Mouse (Mus musculus) stomach, postnatal 0 days (tissue): ENCODE measurements around the gene Gm17657. TPM values are rescaled to one million over a fixed set of nuclear protein-coding genes. Genes with fewer than 3 reads are reported as not detected.
"Not testable (repeated sequence)": the region's sequence is repeated elsewhere in the genome, so short reads cannot be mapped to it uniquely, and the experiment has no call there.

ENCODE experiments used
- ATAC-seq: fragments of 200-750 bp; cut with Nextera tagmentation; 2 replicates; pipeline ENCODE4 v1.8.0; 2017; ENCODE audit not compliant: low FRiP score, low TSS enrichment
- DNase-seq: peaks from one replicate; pipeline ENCODE4 v3.0.0-alpha.2; 2016; ENCODE audit warnings: low spot score
- H3K27ac ChIP-seq: fragments of 300-500 bp; sonication (generic); replicated peaks from 2 replicates; pipeline ENCODE4 v1.5.1; 2014; ENCODE audit warnings: mild to moderate bottlenecking, control low read depth
- H3K27me3 ChIP-seq: fragments of 300-500 bp; sonication (generic); 2 replicates; pipeline ENCODE4 v1.6.1; 2014; ENCODE audit warnings: low read length; ENCODE audit not compliant: control insufficient read depth, insufficient read depth
- H3K36me3 ChIP-seq: fragments of 300-500 bp; sonication (generic); 2 replicates; pipeline ENCODE4 v1.6.1; 2014; ENCODE audit warnings: low read length, mixed read lengths; ENCODE audit not compliant: control insufficient read depth, insufficient read depth
- H3K4me1 ChIP-seq: fragments of 300-500 bp; sonication (generic); replicated peaks from 2 replicates; pipeline ENCODE4 v1.6.1; 2014; ENCODE audit warnings: antibody characterized with exemption; ENCODE audit not compliant: control insufficient read depth, insufficient read depth
- H3K4me2 ChIP-seq: fragments of 300-500 bp; sonication (generic); replicated peaks from 2 replicates; pipeline ENCODE4 v1.6.1; 2014; ENCODE audit warnings: low read depth, mild to moderate bottlenecking, control low read depth, moderate library complexity
- H3K4me3 ChIP-seq: fragments of 300-500 bp; sonication (generic); 2 replicates; pipeline ENCODE4 v1.5.1; 2014; ENCODE audit warnings: low read depth, low read length, control low read depth
- H3K9ac ChIP-seq: fragments of 300-500 bp; sonication (generic); 2 replicates; pipeline ENCODE4 v1.6.1; 2014; ENCODE audit warnings: mild to moderate bottlenecking, low read length, control low read depth, mixed read lengths
- H3K9me3 ChIP-seq: fragments of 300-500 bp; sonication (generic); 2 replicates; pipeline ENCODE4 v1.6.1; 2016; ENCODE audit warnings: low read length; ENCODE audit not compliant: control insufficient read depth
- CTCF ChIP-seq: IDR thresholded peaks from 2 replicates; pipeline ENCODE4 v1.5.1; 2016; ENCODE audit warnings: antibody characterized with exemption, low read depth, mild to moderate bottlenecking, moderate library complexity
- EP300 ChIP-seq: optimal IDR thresholded peaks from 2 replicates; pipeline ENCODE3; 2016; ENCODE audit warnings: antibody characterized with exemption
- WGBS: fragments of 180-500 bp; shearing (Covaris S2); extraction: QIAGEN DNeasy Blood & Tissue Kit; methylation state at CpG from one replicate; pipeline ENCODE4 v1.1.7; 2014; 5-methylcytosine and 5-hydroxymethylcytosine counted together
- polyA plus RNA-seq: library from polyadenylated mRNA; unstranded; fragments of >200 nt; fragmentation: Nextera tagmentation; extraction: Ambion mirVana; gene quantifications from 2 replicates; pipeline ENCODE4 v1.2.1, GENCODE M21; 2015

The Gm17657 gene
- polyA plus RNA-seq, 1 experiment from 2014 or later: not detected

DNA sequence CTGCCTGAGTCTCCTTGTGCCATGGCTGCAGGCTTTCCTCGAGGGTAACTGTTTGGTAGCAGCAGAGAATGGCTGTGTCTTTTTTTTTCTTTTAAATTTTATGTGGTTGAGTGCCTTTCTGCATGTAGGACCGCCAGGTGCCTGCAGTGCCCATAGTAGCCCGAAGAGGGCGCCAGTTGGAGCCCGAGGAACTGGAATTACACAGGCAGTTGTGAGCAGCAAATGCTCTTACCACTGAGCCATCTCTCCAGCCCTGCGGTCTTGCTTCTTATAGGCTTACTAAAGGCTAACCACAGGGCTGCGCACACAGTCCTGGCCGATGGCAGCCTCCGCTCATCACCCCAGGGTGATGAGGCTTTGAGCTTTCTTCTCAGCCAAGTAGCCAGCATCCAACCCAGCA, 18.2 kb downstream of the Gm17657 start:
- Histone ChIP-seq H3K9ac (no peak overlapping the region), H3K36me3 (no peaks in the 10 kb centered on the region)
- 74% methylated on average over 9 of the region's 9 CpGs for WGBS

DNA sequence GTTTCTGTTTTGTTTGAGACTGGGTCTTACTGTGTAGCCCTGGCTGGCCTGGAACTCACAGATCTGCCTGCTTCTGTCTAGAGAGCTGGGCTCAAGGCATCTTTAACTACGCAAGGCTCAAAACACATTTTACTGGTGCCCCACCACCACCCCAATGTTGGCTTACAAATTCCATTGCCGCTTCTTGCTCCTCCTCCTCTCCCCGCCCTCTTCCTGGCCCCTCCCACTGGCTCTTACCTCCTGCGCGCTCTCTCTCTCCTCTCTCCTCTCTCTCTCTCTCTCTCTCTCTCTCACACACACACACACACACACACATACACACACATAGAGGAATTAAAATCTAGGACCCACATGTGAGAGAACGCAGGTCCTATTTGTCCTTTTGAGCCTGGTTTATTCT, 18.9 kb downstream of the Gm17657 start:
- no peak for ATAC-seq
- DNase-seq: no peak
- Histone ChIP-seq H3K9ac (no peak overlapping the region), H3K4me3 (no peak overlapping the region), H3K4me2 (no peak overlapping the region), H3K27ac (no peak overlapping the region), H3K27me3 (no peaks in the 10 kb centered on the region), H3K9me3 (no peaks in the 10 kb centered on the region), H3K4me1 (no peaks in the 10 kb centered on the region), H3K36me3 (no peaks in the 10 kb centered on the region)
- TF ChIP-seq CTCF: no peak
- no peak for TF ChIP-seq EP300
- WGBS: 76% methylated on average over 6 of the region's 6 CpGs

More for the DNA sequence above, 18.2 kb downstream of the Gm17657 start:
- Histone ChIP-seq H3K27me3 (no peaks in the 10 kb centered on the region), H3K4me3 (no peak overlapping the region), H3K9me3 (no peaks in the 10 kb centered on the region), H3K4me2 (no peak overlapping the region), H3K27ac (no peak overlapping the region), H3K4me1 (no peaks in the 10 kb centered on the region)
- ATAC-seq: no peak
- TF ChIP-seq EP300: no peak
- peak; percentile 32; the same call in 1 of the 2 replicates for TF ChIP-seq CTCF
- DNase-seq: no peak

DNA sequence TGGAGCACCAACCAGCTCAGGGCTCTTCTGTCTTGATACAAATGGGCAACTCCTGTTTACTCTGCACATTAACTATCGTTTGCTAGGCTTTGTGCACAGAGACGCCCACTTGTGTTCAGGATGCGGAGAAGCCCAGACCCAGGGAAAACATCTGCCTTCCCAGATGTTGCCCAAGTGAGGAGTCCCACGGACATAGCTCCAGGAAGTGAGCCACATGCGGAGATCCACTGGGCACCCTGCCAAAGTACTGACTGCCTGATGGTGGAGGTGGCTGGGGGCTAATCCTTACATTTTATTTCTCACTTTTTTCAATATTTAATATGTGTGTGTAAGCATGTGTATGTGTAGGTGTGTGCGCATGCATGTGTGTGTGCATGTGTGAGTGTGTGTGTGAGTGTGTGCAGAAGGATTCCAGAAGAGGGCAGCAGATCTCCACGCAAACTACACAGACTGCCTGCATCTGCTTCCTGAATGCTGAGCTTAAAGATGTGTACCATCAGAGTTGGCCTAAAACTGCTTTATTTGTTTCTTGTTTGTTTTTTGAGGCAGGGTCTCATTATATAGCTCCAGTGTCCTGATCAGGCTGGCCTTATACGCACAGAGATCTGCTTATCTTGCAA, 20.8 kb downstream of the Gm17657 start:
- WGBS: 69% methylated on average over 8 of the region's 8 CpGs
- Histone ChIP-seq H3K9ac (no peak overlapping the region), H3K4me1 (no peaks in the 10 kb centered on the region), H3K27me3 (no peaks in the 10 kb centered on the region), H3K4me3 (no peak overlapping the region), H3K36me3 (no peaks in the 10 kb centered on the region), H3K9me3 (no peaks in the 10 kb centered on the region), H3K4me2 (no peak overlapping the region), H3K27ac (no peak overlapping the region)
- DNase-seq (no peak), ATAC-seq (no peak)
- TF ChIP-seq CTCF (peak; percentile 76), EP300 (no peak)

DNA sequence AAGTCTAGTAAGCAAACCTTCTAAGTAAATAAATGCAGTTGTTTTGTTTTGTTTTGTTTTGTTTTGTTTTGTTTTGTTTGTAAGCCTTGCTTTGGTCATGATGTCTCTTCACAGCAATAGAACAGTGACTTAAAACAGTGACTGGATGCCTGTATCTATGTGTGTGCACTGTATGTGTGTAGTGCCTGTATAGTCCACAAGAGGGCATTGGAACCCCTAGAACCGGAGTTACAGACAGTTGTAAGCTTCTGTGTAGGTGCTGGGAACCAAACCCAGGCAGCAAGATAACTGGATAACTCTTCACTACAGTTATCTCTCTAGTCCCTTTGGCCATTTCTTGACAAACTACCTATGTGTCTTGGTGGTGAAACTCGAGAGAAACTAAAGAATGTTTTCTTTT, 23.8 kb downstream of the Gm17657 start:
- WGBS: 83% methylated on average over 2 of the region's 2 CpGs
- Histone ChIP-seq H3K4me1 (no peaks in the 10 kb centered on the region), H3K36me3 (no peaks in the 10 kb centered on the region), H3K4me2 (no peak overlapping the region), H3K27me3 (no peaks in the 10 kb centered on the region), H3K9me3 (no peaks in the 10 kb centered on the region), H3K9ac (no peak overlapping the region), H3K4me3 (no peak overlapping the region), H3K27ac (no peak overlapping the region)
- DNase-seq (no peak), ATAC-seq (no peak)
- TF ChIP-seq CTCF: no peak
- TF ChIP-seq EP300: no peak

DNA sequence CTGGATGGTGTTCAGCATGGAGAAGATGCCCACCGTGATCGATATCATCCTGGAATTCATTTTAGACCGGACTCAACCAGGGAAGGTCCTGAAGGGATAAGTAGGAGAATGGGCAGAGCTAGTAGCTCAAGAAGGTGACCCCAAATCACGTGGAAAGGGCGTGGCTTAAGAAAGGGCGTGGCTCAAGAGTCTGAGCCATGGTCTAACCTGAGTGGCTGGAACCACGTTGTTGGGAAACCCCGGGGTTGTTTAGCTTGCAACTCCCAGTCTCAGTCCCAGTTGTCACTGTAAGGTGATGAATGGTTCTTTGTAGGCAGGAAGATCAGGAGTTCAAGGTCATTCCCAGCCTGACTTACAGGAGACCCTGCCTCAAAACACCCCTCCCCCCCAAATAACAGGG, 29.7 kb downstream of the Gm17657 start:
- Histone ChIP-seq H3K4me2 (no peak overlapping the region), H3K36me3 (no peaks in the 10 kb centered on the region), H3K9ac (no peak overlapping the region), H3K4me1 (no peaks in the 10 kb centered on the region), H3K9me3 (no peaks in the 10 kb centered on the region), H3K27ac (no peak overlapping the region), H3K4me3 (no peak overlapping the region), H3K27me3 (no peaks in the 10 kb centered on the region)
- TF ChIP-seq EP300 (no peak), CTCF (no peak)
- no peak for DNase-seq
- no peak for ATAC-seq
- 68% methylated on average over 8 of the region's 8 CpGs for WGBS

DNA sequence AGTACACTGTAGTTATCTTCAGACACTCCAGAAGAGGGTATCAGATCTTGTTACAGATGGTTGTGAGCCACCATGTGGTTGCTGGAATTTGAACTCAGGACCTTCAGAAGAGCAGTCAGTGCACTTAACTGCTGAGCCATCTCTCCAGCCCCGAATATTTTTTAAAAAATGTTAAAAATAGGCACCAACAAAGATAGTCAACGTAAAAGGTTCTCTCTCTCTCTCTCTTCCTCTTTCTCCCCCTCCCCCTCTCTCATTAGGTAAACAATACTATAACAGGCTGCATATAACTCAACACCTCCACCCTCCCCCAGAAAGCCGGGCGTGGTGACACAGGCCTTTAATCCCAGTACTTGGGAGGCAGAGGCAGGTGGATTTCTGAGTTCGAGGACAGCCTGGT, 30.8 kb downstream of the Gm17657 start:
- H3K4me1 ChIP-seq, H3K4me2 ChIP-seq, H3K27ac ChIP-seq, H3K27me3 ChIP-seq, H3K9me3 ChIP-seq, H3K36me3 ChIP-seq, ATAC-seq, H3K9ac ChIP-seq, DNase-seq, H3K4me3 ChIP-seq: not testable (repeated sequence)
- WGBS: 87% methylated on average over 5 of the region's 5 CpGs
